Mouse (Mus musculus) heart, adult 11 months (tissue): ENCODE data around the gene Gm5136.

ENCODE experiments used
- DNase-seq: peaks from one replicate; pipeline ENCODE4 v3.0.0; 2022

The Gm5136 gene

DNA sequence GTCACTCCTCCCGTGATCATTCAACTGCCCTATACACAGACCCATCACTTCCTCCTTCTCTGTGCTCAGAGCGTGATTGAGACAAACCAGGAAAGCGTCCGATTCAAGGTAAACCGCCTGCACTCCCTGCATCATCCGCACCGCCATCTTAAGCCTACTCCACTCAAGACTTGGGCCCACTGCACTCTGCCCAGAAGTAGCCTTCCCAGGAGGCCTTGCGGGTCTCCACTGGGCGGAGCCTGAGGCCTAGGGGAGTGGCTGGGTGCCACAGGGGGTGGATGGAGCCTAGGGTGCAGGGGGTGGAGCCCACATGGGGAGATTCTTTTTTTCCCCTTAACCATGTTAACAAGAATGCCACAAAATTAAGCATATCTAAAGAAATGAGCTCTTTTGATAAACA, at the start of gene Gm5136:
Gm5136 (minus strand) TSS at position 215 of the 400 bp plus-strand sequence.
- DNase-seq = peak; percentile 61

DNA sequence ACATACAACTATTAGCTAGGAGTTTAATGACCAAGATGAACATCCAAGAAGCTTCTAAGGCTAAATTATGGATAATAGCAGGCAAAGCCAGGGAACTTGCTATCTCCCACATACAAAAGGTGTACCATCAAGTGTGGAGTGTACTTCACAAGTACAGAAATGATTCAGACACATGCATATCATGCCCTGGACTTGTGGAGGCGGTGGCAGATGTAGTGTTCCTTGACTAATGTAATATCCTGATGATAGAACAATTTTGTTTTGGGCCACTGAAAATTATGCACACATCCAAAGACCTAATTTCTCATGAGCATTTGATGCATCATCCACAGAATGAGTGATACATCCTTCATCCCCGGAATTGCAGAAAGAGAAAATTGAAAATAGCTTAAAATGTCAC, 43.8 kb upstream of the Gm5136 start:
- DNase-seq = no peak

DNA sequence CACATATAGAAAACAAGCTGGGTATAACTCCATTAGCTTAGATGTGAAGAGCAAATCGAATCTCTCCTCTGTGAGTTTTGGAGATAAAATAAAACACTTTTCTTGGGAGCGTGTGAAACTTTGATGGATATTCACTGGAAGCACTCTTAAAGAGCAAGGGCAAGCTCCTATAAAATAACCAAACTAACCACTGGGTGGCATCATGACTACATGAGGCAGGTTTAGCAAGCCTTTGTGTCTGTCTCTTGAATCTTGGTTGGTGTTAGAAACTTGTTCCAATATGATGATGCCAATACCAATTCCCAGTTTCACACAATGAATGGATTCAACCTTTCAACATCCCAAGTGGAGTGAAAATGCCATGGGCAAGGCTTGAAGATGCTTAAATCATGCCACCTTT, 34.0 kb upstream of the Gm5136 start:
- DNase-seq = no peak

DNA sequence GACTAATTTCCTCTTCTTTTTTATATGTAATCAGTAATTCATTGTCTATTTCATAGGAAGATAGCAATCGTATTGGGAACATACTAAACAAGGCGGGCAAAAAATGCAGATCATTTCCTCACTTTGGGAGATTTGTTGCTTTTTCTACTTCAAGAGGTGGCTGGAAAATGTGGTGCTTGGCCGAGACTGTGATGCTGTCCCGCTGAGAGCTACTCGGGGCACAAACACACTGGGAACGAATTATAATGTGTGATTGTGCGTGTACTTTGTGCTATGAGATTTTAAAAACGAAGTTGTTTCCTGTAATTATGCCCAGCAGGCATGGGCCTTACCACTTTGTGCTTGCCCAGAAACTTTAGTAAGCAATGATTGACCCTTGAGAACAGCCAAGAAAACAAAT, 29.0 kb upstream of the Gm5136 start:
- DNase-seq = no peak

DNA sequence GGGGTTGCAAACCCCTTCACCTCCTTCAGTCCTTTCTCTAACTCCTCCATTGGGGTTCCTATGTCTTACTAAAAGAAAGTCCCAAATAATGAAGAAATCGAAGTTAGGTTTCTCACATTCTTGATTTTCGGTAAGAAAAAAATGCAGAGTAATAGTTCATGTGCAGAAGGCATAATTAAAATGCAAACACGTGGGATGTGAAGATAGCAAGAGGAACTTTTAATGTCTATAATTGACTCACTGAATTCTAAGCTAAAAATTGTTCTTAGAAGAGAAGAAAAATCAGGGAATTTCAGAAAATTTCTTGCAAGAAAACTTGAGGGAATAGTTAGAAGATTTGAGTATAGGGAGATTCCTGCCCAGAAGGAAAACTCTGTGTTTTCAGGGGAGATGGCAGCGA, 26.4 kb upstream of the Gm5136 start:
- DNase-seq = no peak

DNA sequence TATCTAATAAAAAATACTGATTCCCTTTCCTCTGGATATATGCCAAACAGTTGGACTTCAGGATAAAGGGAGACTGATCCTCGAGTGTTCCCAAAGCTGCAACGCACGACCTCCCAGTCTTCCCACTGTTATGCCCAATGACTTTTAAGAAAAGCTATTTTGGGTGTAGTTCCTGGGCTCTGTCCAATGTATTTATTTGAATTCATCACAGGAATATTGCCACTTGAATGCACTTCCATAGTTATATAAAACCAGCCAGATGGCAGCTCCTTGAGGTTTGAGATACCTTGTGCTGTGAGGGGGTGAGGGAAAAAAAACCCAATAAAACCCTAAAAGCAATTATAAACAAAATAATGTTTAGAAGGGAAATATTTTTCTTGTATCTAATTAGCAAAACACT, 24.9 kb upstream of the Gm5136 start:
- DNase-seq = no peak

DNA sequence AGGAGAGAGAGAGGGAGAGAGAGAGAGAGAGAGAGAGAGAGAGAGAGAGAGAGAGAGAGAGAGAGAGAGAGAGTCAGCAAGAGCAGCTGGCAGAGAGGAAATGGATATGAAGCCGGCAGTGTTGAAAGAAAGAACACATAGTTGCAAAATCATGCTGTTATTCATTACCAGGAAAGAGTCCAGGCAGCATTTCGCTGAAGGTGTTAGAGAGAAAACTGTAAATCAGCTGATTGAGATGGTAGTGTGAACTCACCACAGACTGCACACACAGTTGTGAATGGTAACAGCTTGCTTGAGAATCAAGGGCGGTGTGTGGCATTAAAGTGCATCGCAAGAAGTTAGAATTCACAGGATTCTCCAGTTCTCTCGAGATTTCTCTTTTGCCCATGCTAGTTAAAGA, 10.6 kb upstream of the Gm5136 start:
- peak; percentile 3 for DNase-seq

DNA sequence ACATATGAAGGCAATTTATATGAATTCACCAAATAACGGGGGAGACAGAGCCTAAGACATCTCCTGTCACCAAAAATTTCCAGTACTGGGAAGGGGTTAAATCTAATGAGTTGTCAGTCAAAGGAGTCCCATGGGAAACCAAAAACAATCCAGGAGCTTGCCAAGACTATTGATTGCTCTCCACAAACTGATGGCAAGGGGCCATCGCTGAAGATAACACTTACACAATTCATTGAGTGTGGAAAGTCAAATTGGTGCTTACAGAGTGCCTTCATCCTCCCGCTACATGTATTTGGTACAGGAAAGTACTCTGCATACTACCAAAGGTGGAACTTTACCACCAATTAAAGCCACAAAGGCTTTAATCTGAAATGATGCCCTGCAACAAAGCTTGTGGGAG, 5.7 kb upstream of the Gm5136 start:
- no peak for DNase-seq

DNA sequence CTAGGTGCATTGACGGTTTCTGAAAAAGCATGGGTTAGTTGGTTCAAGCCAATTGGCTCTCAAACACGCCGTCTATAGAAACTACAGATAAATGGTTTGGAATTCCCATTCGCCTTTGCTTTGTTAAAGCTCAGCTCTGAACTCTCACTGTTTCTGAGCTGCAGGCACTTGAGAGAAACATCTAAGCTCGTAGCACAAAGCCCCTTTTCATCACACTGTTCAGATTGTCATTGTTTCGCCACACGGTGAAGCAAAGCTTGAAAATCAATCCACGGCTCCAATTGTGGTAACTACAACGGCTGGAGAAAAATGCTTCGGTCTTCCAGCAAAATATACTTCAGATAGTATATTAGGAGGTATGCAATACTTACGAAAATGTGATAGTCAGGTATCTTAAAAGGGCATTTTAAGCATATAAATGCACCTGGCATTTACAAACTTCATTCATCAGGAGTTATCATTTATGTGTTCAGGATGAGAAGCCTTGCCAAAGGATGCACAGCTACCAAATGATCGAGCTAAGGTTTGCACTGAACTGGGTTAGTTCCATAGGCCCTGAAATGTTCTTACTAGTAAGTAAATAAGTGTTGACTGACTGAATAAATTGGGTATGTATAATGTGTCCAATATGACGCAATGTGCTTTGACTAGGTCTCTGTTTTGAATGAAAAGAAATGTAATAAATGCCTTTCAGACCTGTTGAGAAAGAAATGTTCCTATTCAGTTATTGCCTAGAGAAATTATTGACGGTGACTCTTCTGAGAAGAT, 1.6 kb upstream of the Gm5136 start:
- DNase-seq = no peak

DNA sequence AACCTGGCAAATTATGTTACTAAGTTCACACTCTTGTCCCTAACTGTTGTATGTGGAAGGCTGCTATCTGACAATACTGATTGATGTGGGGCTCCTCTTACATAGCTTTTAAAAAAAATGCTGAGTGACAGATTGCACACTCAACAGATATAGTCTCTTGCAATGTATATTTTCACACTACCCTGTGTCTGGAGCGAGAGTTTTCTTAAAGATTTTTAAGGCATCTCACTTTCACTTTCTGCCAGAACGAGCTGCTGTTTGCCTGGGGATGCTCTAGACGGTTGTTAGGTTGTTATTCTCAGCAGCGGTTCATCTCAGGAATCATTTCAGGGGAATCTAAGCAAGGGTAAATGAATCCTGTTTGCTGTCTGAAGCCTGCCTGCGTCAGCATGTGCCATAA, 2.9 kb downstream of the Gm5136 start:
- peak; percentile 19 for DNase-seq

DNA sequence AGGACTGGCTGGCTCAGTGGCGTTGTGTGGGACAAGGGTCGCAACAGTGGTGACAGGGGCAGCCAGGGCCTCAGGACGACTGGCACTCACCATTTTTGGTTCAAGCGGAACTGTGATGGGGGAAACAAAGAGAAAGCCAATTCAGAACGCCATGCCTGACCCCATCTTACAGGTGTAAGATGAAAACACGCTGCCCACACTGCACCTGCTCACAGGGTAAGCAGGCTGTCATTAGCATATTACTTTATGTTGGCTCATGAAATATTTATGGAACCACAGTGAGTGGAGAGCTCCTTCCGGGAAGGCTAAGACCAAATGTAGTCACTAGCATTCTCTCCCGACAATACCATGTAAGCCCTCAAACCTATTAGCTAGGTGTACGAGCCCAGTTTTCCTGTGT, 9.0 kb downstream of the Gm5136 start:
- peak; percentile 85 for DNase-seq

DNA sequence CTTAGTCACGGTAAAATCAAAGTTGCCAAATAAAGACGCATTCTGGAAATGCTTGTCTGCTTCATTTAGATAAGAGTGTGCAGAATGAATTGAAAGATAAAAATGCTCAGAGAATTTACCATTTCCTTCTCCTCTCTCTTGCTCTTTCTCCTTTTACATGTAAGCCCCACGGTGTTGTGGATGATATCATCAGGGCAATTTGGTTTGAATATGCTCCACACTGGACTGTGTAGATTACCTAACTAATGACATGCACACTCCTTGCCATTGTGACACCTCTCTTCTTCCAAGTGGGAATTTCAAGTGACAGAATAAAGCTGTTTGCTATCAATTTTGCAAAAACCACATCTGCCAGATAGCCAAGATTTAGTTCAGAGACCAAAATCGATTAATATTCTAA, 13.3 kb downstream of the Gm5136 start:
- no peak for DNase-seq

DNA sequence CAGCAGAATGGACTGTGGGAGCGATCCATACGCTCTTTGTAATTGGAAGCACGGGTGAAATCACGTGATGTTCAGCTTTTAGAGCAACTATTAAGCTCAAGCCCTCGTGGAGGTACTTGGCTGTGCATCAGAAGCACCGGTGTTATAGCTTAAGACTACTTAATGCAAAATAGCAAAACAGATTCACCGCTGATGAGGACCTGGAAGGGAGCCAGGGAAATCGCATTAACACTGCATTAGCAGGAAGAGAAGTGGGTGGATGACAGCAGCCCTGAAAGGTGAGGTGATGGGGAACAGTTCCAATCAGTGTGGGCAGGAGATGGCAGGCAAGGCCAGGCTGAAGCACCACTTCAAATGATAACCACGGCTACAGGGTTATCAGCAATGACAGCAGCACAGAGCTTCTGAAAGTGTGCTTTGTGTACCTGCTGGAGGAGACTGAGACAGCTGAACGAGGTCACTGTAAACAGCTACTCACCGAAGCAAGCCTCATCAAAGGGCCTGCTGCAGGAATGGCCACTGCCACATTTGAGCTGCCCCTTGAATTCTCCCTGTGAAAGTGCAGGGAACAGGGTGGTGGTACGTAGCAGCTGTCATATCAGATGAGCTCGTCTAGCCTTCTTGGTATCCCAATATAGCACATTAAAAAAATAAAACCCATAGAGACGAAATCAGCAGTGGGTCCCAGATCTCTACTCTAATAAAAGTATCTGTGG, 20.1 kb downstream of the Gm5136 start:
- no peak for DNase-seq

DNA sequence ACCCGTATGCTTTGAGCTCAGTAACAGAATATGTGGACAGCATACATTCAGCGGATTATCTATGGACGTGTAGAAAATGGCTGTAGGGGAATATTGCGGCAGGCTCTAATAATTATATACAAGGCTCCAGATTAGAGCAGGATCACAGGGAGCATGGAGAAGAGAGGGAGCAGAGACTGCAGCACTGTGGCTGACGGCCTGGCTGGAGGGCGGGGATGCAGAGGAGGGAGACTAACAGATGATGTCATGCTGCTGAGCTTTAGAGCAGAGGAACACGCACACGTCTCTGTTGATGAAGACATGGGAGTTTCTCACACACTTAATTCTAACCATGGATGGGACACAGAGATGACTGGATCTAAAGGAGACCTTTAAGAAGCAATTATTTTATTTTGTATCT, 22.9 kb downstream of the Gm5136 start:
- no peak for DNase-seq

DNA sequence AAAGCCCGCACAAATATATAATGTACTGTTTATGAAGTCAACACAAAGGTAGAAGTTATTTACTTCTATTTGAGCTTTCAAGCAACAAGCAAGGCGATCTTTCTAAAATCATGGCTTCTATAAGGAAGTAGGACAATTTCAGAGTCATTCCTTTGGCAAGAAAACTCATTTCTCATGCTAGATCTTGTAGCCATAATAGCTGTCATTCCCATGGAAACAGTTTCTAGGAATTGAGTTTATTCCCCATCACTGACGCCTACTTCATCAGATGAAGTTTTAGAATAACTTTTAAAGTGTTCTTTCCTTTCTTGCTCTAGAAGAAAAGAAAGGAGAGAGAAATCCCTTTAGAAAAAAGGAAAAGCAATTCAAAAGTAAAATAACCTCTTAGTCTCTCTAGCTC, 31.0 kb downstream of the Gm5136 start:
- no peak for DNase-seq

DNA sequence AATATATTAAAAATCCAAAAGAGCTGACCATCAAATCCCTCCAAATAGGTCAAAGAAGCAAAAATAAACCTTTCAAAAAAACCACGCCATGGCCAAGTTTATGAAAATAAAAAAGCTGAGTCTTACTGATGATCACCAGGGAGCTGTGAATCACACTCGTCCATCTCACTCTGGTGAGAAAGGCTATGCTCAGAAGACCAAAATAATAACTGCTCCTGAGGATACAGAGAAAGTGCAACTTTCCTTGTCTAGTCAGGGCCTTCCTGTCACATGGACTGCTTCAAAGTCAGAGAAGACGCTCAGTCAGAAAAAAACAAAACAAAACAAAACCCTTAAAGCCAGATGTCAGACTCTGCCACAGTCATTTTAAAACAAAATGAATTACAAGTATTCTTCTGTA, 39.7 kb downstream of the Gm5136 start:
- no peak for DNase-seq

DNA sequence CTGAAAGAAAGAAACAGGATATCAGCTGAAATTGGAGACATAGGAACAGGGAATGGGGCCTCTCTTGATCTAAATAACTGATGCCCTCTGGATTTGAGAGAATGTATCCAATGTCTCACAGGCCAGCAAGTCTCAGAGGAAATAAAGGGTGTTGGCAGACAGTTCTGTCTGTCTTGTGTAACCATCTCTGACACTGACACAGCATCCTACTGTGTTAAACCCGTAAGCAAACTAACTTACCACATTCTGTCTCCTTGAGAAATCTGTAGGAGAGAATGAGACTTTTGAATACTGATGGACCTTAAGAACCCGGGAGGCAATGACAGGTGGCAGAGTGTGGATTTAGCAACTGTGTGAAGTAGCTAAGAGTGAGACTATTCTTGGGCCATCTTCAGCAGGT, 41.7 kb downstream of the Gm5136 start:
- no peak for DNase-seq

DNA sequence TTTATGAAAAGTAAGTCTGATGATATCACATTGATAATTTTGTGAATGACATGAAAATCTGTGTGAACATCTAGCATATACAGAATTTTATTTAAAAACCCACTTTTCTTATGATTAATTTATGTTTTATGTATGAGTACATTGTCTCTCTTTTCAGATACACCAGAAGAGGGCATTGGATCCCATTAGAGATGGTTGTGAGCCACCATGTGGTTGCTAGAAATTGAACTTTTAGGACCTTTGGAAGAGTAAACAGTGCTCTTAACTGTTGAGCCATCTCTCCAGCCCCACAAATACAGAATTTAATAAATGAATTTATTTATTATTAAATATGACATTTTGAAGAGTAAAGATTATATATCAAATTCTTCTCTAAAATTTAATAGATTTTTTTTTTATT, 42.3 kb downstream of the Gm5136 start:
- no peak for DNase-seq

DNA sequence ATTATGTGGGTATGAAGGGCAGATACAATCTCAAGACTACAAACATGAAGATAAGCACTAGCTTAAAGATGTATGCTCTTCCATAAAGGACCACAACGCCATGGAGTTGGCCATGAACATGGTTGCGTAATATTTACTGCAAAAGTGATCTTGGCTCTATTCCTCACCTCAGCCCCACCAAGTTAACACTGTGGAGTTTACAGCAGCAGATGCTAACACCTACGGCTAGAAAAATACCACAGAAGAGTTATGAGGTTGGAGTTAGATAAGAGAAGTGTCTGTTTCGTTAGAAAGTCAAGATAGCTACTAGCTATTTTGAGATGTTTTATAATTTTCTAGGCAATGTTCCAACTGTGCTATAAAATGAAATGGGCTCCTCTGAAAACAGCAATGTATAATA, 43.1 kb downstream of the Gm5136 start:
- DNase-seq = no peak

DNA sequence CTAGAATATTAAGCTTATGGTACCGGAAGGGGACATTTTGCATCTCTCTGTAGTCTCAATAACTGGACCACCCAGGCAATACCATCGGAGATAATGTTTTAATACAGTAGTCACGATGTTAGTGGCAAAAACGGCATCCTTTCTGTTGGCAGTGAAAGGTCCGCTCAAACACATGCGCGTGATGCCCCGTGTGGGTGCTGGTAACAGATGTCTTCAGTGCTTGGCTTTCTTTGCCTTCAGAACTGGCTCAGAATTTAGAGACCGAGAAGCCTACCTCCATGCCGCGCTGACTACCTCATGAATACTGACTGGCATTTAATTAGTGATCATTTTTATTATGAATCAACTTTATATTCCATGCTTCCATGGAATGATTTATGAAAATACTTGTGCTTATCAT, 44.9 kb downstream of the Gm5136 start:
- no peak for DNase-seq

DNA sequence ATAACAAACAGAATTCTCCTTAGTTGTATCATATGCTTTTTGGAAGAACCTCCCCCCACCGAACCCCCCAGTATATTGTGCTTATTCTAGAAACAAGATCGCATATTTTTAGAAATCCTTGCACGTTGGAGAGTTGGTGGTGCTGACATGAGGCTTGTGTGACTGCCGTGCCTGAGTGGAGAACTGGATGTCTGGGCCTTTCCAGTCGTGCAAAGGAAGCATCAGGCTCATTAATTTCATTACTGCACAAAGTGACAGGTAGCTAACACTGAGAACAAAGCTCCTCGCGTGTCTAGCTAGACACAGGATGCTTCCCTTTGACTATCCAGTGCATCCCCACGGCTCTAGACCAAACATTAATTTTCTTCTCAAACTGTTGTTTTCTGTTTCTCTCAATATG, 47.1 kb downstream of the Gm5136 start:
- DNase-seq = no peak

DNA sequence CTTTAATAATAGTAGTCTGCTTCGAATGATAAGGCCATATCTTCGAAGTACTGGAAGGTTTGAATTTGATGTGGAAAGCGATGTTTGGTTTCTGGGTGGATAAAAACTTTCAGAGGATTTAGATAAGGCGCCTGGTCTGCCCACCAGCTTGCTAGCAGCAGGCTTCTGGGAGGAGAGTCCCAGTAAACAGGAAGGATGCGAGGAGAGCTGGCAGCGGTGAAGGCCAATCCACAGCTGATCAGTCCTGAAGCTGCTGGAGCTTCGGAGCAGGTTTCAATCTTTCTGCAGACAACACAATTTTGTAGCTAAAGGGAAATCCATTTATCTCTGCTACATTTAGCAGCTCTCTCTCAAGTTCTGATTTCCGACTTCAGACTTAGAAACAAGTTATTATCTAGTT, 47.9 kb downstream of the Gm5136 start:
- DNase-seq = no peak

DNA sequence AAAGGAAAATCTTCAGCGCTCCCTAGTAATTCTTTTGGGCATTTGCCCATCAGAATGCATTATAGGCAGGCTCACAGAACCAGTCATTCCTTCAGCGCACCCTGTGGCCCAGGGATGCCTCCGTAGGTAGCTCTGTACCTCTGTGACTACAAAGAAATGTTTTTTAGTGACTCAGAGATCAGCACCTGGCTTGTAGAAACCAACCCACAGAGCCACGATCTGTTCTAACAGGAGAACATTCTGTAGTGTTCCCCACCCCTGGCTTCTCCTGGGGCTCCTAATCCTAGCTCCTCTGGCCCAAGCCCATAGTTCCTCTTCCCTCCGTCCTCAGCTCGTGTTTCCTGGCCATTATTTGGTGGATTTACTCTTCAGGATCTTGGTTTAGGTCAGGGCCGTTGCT, 50.8 kb downstream of the Gm5136 start:
- no peak for DNase-seq
